Mouse (Mus musculus) cerebellum, adult 11 months (tissue): ENCODE results near the gene Foxp1.

ENCODE experiments used
- DNase-seq: peaks from one replicate; pipeline ENCODE4 v3.0.0; 2022

The Foxp1 gene

DNA sequence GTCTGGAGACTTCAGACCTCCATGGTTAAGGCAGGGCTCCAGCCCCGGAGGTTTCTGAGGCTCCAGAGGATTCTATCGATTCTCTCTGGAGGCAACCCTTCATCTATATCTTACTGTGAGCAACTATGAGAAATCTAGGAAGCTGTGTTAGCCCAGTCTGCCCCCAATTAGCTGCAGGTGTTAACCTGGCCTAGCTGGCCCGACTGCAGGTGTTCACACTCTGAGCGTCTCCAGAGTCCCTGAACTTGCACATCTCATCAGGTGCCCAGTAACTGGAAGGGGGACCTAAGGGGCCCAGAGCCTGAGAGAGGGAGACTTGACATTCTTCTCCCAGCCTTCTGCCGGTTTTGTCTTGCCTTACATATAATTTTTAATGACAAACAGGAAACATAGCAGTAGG is 134.5 kb downstream of the Foxp1 start:
- DNase-seq, result no peak

DNA sequence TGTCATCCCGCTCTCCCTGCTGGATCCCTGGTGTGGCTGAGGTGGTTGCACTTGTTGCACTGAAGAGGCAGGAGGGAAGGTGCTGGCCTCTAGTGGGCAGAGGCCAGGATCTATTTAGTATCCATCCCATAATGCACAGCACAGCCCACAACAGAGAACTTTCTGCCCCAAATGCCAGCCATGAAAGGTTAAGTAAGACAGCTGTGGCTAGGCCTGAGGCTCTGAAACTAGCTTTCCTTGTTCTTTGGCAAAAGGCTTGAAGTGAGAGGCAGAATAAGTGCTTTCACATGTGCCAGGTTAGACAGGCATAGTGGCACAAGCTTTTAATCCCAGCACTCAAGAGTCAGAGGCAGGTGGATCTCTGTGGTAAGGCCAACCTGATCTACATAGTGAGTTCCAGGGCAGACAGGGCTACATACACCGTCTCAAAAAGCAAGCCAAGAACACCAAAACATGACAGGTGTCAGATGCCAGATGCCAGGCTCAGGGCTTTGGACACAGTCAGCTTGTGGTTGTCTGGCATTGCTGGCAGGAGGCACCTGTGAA is 137.4 kb downstream of the Foxp1 start:
- DNase-seq, result peak; percentile 8

DNA sequence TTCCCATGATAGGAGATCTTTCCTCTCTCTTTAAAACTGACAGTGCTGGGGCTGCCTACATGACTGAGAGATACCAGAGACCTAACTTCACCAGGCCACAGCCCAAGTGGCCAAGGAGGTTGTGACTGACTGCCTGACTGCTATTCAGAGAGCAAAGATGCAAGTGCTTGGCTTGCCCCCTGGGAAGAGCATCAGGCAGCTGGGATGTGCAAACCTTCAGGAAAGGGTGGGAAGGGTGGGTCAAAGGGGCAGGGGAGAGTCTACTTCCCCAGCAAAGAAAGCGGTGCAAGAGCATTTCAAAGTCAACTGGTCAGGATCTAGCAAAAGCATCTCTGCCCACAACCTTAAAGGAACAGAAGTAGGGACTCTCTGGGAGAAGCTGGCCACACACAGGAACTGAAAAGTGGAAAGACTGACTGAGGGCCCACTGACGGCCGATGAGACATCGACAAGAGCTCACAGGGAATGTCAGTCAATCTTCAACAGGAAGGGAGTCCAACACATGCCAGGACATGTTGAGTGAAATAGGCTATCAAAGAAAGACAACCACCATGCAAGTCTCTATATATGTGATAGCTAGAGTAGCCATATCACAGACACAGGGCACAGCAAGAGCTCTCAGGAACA is 138.6 kb downstream of the Foxp1 start:
- DNase-seq, result no peak

DNA sequence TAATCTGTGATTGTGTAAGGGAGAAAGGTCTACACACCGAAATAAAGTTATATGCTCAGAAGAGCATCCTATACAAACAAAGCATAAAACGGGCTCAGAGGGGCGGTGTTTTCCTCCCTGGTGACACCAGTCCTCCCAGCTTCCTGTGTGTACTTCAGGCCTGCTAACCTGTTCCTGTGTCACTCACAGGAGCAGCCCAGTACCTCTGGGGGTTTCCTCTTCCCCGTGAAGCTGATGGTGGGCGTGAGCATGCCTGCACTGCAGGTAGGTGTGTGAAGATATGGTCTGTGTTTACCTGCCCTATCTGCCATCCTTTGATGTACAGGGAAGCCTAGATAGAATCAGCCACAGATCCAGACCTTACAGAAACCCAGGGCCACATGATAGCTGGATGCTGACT is 142.4 kb downstream of the Foxp1 start:
- no peak for DNase-seq

DNA sequence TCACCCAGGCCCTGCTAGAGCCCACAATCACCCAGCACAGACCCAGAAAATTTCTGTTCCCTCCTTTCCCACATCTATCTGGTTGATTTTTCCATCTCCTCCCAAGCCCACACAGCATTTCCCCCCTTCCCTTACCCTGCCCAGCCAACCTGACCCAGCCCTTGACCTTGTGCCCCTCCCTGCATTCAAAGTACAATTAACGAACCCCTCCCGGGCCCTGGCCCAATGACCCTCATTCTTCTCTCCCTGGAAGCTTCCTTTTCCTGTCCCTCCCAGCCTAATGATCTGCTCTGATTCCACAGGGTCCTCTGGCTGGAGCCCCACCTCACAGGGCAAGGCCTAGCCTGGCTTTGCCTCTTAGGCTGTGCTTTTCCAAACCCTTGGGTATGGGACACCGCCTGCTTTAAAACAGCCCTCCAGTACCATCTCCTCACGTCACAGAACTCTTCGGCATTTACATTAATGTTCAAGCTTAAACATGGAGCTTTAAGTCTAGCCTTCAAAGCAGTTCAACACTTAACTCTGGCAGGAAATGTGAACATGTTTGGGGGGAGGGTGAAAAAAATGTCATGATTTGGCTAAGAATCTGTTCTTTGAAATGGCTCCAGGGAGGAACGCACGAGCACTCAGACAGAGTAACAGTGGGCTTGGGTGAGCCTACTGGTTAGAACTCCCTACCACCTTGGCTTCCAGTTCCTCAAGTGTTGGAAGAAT is 143.4 kb downstream of the Foxp1 start:
- no peak for DNase-seq

DNA sequence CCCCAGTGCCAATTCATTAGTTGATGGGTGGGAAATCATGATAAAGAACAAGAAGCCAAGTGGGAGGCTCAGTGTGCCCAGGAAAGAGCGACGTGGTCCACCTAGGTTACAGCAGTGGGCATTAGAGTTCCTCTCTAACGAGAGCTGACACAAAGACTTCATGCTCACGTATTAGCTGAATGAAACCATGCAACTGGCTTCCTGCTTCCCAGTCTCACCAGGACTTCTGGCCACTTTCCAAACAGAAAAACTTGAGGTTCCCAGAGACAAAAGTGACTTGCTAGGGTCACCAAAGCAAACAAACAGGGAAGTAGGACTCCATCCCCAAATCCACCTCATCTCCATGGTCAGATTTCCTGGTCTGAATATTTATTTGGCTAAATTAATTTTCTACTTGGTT is 144.8 kb downstream of the Foxp1 start:
- no peak for DNase-seq

DNA sequence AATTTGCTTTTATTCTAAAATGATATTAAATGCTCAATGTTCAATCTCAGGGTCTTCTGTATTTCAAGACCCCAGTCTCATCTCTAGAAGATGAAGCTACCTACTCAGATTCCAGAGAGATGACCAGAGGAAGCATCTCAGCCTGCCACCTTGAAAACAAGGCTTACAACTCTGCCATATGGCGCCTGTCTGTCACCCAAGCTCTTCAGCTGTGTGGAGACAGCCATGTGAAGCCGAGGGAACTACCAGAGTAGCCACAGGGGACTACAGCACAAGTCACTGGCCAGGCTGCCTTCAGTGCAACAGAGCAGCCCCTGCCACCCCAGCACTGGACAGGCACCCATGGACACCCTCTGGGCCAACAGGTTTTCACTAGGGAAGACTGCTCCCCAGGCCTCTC is 145.4 kb downstream of the Foxp1 start:
- no peak for DNase-seq

DNA sequence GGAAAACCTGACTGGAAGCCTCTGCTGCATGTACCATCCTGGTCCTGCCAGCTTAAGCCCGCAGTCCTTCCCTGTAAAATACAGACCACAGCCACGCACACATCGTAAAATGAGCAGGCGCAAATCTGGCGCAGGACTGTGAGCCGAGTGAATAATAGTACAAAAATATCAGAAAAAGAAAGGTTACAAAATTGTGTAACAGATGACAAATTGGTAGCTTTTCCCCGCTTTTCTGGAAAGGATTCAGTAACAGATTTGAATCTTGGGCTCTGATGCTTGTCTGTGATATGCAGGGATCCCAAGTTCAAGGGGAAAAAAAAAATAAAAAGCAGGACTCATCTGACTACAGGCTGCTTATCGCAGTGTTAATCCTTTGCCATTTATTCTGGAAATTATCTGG is 145.8 kb downstream of the Foxp1 start:
- no peak for DNase-seq

DNA sequence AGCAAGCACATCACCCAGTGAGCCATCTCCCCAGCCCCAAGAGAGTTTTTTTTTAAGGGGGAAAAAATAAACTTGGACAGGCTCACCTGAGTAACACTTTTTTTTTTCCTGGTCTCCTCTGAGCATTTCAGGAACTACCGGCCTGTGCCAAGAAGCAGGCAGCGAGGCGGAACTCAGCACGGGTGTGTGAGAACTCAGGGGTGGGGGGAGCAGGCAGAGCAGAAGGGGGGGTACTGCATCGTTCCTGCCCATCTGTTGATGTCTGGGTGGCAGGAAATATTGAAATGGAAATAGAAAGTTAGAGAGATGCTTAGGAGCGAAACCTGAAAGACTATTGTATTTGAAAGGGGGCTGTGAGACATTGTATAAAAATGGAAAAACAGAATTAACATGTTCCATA is 146.7 kb downstream of the Foxp1 start:
- DNase-seq, result no peak

DNA sequence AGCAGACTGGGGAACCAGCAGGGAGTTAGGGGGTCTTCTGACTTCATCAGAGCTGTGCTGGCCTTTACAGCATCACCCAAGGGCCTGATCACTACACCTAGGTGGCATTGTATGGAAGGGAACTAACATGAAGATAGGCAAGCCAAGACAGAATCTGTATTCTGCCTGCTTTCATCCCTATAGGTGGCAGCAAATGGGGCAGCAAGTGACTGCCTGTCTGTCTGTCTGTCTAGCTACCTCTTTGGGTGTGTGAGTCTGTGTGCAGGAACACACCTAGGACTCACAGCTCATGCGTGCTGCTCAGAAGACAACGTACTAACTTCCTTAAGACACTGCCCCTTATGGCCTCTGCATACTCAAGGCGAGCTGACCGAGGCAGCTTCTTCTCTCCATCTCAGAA is 147.1 kb downstream of the Foxp1 start:
- DNase-seq, result no peak

DNA sequence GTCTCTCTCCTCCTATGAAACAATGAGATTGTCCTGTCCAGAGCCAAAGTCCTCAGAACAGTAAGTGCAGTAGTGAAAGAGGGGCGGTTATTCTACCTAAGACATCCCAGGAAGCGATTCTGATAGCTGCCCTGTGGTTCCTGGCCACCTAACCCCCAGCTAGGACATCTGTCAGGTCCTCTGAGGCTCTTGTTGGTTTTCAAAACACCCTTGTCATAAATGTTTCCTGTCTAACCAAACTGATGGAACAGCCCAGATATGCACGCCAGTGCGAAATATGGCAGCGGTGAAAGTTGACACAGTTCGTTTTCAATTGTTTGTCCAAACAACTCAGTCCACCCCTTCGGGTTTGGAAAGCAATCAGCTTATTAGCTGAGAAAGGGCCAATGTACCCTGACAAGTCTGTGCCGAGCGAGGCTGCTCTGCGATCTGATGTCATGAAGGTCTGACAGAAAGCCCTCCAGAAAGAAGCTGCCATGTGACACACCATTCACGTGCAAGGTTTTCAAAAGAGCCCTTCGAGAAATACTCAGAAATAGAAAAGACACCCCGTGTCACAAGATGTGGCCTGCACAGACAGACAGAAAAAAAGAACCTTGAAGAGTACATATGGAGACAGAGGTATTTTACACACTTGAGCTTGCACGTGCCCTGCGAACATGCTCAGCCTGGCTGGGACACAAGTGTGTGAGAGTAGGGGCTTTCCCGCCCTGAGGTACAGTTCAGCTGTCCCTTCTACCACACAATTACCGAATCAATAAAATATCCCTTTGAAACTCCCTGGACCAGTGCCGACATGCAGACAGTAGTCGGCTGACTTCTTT is 147.9 kb downstream of the Foxp1 start:
- no peak for DNase-seq

DNA sequence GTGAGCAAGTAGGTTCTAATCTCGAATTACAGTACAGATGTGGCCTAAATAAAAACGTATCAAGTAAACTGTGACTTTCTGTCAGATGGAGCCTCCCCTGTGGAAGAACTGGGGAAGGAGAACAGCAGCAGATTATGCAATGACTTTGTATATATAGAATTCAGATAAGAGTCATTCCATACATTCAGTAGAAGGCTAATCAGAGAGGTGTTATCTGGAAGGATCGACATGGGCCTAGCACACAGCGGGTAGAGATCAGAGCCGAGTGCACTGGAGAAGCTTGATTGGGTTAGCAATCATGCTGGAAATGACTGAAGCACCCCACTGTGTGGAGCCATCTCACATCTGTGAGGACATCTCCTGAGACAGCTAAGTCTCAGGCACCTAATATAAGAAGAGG is 150.1 kb downstream of the Foxp1 start:
- no peak for DNase-seq

DNA sequence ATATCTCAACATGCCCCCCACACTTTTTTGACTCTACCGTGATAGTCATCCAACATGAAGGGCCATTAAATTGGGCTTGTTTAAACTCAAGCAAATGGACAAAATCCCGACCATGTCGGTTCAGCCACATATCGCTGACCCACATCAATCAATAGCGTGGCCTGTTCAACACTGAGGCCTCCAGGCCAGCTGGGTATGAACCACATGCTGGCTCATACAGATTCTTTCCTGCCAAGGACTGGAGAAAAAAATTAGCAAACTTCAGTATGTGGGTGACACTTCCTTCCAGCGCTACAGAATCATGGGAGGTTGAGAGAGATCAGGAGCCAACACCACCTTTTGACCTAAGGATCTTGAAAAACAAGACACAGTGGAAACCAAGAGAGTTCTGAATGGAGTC is 150.5 kb downstream of the Foxp1 start:
- DNase-seq, result no peak

DNA sequence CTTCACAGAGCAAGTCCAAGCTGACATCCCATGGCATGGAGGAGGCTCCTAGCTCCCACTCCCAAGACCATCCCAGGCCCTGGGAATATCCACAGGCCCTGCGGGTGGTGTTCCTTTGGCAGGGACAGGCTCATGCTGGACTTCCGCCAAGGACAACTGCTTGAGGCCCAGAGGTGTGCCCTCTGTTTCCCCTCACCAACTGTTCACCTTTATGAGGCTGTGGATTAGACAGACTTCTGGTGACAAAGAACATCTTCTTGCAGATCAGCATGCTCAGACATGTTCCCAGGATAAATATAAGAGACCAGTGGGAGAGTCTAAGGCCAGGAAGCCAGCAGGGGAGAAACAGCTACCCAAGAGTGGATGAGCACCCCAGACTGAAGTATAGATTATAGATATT is 152.6 kb downstream of the Foxp1 start:
- no peak for DNase-seq

DNA sequence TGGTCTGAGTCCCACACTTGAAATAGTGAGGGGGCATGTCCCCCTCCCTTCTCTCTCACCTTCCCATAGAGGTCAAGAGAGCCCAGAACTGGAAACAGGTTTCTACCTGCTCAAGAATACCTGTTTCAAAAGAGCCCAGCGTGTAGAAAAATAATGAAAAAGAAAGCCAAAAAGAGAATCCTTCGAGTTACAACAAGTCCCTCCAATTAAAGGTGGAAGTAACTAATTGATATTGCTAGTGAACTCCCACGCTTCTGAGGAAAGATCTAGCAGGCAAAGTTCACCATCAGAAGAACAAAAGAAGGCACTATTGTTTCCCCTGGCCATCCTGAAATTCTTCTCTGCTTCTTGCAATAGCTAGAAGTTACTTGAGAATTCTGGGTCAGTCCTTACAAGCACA is 153.4 kb downstream of the Foxp1 start:
- no peak for DNase-seq

DNA sequence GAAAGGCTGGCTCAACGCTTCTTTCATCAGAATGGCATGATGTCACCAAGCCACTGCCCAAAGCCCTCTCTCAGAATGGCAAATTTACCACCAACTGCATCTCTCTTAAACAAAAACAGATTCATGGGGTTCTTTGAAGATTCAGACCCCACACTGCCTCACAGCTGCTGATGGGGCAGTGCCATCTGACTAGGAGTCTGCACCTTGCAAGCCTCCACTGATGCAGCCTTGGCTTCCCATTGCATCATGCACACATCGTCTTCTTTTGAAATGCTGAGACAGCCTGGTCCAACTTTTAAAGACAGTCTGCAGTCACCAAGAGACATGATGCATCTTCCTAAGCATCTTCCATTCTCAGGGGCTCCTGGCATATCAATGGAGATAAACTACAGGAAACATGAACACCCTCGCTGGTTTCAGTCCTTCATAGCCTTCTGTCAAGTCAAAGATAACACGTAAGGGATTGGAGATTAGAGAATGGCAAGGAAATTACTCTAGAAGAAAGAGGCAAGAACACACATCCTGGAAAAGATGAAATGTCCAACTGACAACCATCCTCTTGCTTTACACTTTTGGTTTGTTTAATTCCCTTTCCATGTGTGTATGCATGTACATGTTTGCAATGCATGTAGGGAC is 154.3 kb downstream of the Foxp1 start:
- no peak for DNase-seq

DNA sequence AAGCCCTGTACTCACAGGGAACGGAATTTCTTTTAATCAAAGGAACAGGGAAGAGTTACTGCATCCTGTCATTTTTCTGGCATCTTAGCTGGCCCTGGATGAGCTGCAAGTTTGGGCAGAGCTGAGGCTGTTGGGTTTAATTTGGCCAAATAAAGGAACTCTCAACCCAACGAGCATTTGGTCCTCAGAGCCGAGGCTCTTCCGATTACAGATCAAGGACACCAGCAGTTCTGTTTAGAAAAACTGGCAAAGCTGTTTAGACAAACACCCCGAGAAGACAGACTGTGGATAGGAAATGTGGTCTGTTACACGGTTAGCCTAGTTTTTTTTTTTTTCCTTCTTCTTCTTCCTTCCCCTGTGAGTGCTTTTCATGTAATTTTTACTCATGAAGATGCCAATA is 158.0 kb downstream of the Foxp1 start:
- no peak for DNase-seq

DNA sequence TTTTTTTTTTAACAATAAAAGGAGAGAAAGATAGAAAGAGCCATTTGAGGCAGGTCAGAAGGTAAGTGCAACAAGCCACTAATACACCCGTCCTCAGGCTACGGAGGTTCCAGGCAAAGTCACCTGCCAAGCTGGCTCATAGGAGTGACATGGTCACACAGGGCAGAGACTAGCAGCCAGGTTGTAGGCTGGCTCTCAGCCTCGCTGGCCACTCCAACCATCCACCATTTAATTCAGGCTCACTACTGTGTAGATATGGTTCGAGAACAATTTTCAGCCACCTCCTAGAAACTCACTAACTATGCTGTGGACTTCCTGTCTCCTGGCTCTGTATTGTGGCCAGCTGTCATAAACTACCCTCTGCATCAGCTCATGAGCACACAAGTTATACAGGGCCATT is 161.9 kb downstream of the Foxp1 start:
- no peak for DNase-seq

DNA sequence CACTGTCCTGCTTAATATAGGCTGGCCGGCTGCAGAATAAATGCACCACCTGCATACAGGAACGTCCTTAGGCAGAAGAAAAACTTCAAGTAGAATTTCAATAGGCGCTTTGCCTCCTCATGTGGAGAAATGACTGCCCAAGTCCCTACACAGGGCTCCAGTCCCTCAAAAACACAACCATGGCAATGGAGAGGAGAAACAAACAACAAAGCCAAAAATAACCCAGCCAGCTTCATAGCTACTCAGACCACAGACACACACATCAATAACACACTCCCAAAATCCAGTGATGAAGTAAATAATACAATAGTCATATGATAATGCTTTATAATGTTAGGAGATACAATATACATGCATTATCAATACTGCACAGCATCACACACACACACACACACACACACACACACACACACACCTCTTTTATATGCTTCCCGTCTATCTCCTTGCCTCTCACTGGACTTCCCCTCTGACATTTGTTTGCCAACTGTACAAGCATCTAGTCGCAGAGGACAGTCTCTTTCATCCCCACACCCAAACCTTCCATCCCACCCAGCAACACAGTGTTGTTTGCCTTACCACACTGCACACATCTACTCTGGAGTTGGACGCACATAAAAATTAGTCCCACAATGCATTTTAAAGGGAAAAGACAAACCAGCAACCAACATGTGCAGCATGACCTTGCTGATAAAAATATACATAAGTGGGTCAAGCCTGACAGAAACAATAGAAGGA is 162.6 kb downstream of the Foxp1 start:
- DNase-seq, result no peak

DNA sequence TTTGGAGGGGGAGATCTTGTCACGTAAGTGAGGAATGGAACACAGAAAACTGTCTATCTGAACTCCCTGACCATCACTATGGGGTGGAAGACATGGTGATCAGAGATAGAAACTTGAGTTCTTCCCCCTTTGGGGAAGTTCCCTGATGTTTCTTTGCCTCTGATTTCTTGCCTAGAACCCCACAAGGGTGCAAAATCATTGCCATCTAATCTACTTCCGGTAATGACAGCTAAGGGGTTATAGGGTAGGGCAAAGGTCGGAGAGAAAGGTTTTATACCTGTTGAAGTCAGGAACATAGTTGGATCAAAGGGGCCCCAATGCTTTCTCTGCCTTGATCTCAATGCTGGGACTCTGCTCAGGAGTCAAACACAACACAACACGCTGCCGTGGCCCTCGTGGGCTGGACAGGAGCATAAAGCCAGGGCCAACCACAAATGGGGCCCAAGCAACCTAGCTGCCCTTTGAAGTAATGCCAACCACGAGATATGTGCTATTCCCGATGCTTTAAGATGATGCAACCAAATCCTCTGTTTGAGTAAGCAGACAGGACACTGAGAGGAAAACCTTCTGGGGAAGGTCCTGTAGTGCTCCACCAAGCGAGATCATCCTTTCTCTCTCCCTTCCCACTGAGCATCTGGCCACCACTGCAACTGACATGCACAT is 163.4 kb downstream of the Foxp1 start:
- no peak for DNase-seq

DNA sequence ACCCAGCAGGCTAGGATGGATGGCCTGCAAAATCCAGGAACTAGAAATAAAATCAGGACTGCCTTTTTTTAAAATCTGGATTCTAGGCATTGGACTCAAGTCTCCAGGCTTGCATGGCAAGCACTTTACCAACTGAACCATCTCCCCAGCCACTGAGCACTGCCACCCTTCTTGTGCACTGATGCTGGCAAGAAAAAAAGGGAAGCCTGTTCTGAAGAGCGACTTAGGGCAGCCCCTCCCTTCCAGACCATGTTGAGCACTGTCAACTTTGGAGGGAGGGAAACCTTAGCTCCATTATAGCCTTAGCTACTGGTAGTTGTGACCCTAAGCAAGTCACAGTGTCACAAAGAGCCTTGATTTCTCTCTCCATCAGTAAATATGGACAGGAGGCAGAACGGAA is 164.6 kb downstream of the Foxp1 start:
- DNase-seq, result no peak

DNA sequence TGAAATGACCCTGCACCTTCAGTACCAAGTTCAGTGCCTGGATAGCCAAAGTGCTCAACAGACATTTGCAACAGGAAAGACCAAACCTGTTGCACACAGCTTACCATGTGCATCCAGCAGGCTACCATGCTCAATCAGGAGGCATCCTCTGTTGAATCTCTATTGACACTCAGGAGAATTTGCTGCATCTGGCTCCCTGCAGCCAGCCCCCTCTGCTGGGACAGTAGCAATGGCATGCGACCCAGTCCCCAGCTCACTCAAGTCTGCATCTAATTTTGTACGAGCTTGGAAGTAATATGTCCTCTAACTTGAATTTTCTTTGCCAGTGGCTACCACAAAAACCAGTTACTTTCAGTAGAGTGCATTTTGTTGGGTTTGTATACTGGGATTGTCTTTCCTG is 168.2 kb downstream of the Foxp1 start:
- DNase-seq, result no peak
